Mouse (Mus musculus) liver, embryonic 13.5 days (tissue): ENCODE measurements around the gene 4933428M09Rik. TPM values are rescaled to one million over a fixed set of nuclear protein-coding genes. Genes with fewer than 3 reads are reported as not detected.
"Not testable (repeated sequence)": the region's sequence is repeated elsewhere in the genome, so short reads cannot be mapped to it uniquely, and the experiment has no call there.

Source experiments
- ATAC-seq: fragments of 200-750 bp; cut with Nextera tagmentation; 2 replicates; pipeline ENCODE4 v1.8.0; 2017; ENCODE audit warnings: low read depth, mild to moderate bottlenecking, moderate number of reproducible peaks, moderate library complexity
- DNase-seq: peaks from one replicate; pipeline ENCODE4 v3.0.0; 2022
- H3K27ac ChIP-seq: fragments of 300-500 bp; sonication (generic); 2 replicates; pipeline ENCODE4 v1.5.1; 2015; ENCODE audit warnings: moderate library complexity, mild to moderate bottlenecking, inconsistent platforms
- H3K27me3 ChIP-seq: fragments of 300-500 bp; sonication (generic); 2 replicates; pipeline ENCODE4 v1.6.1; 2015; ENCODE audit warnings: mild to moderate bottlenecking, inconsistent platforms
- H3K36me3 ChIP-seq: fragments of 300-500 bp; sonication (generic); 2 replicates; pipeline ENCODE4 v1.6.1; 2015; ENCODE audit warnings: mild to moderate bottlenecking, inconsistent platforms
- H3K4me1 ChIP-seq: fragments of 300-500 bp; sonication (generic); replicated peaks from 2 replicates; pipeline ENCODE4 v1.6.1; 2015; ENCODE audit warnings: inconsistent platforms
- H3K4me2 ChIP-seq: fragments of 300-500 bp; sonication (generic); 2 replicates; pipeline ENCODE4 v1.6.1; 2015; ENCODE audit warnings: inconsistent platforms, mild to moderate bottlenecking, moderate library complexity
- H3K4me3 ChIP-seq: fragments of 300-500 bp; sonication (generic); replicated peaks from 2 replicates; pipeline ENCODE4 v1.5.1; 2015; ENCODE audit warnings: mild to moderate bottlenecking, inconsistent platforms
- H3K9ac ChIP-seq: fragments of 300-500 bp; sonication (generic); 2 replicates; pipeline ENCODE4 v1.6.1; 2015; ENCODE audit warnings: mild to moderate bottlenecking, inconsistent platforms
- H3K9me3 ChIP-seq: fragments of 300-500 bp; sonication (generic); replicated peaks from 2 replicates; pipeline ENCODE4 v1.6.1; 2016; ENCODE audit warnings: inconsistent platforms
- WGBS: fragments of 180-500 bp; shearing (Covaris S2); methylation state at CpG from one replicate; pipeline ENCODE4 v1.1.7; 2015; ENCODE audit not compliant: insufficient replicate concordance; 5-methylcytosine and 5-hydroxymethylcytosine counted together
- polyA plus RNA-seq: library from polyadenylated mRNA; unstranded; fragments of >200 nt; fragmentation: Nextera tagmentation; extraction: Ambion mirVana; gene quantifications from 2 replicates; pipeline ENCODE4 v1.2.1, GENCODE M21; 2015

4933428M09Rik gene
- polyA plus RNA-seq: not detected in 2 replicates

- no peaks in the 10 kb centered on the region for H3K9me3 ChIP-seq
- H3K36me3 ChIP-seq: no peaks in the 10 kb centered on the region
- no peak for DNase-seq
- 63% methylated on average over 8 of the region's 8 CpGs for WGBS
- no peak for ATAC-seq
- no peaks in the 10 kb centered on the region for H3K27me3 ChIP-seq
- no peak within 1 kb of the TSS for H3K9ac ChIP-seq
- no peak within 1 kb of the TSS for H3K27ac ChIP-seq
- H3K4me1 ChIP-seq: no peaks in the 10 kb centered on the region
- H3K4me2 ChIP-seq: no peak within 1 kb of the TSS
- no peak within 1 kb of the TSS for H3K4me3 ChIP-seq
Measured at GRCm38 (mm10) chrX:139178928-139179327, at the start of gene 4933428M09Rik. Gene 4933428M09Rik (plus strand): TSS chrX:139179228.

DNA sequence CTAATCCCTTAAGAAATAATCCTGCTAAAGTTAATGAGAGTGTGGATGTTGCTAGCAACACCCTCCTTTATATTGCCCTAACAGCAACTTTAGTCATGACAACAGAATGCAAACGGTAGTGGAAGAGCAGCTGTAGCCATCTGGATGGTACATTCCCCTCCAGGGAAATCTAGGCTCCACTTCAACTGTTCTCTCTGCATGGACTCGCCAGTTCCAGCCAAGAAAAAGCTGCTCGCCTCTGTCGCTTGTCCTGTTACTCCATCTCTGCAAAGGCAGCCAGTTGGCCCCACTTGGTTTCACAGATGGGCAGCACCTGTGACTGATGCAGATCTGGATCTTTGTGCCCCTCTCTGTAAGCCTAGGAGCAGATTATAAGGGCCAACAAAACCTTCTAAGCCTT, 45.0 kb upstream of the 4933428M09Rik start:
- no peak overlapping the region for H3K4me3 ChIP-seq
- ATAC-seq (no peak), DNase-seq (no peak)
- no peaks in the 10 kb centered on the region for H3K9me3 ChIP-seq
- WGBS: 48% methylated on average over 4 of the region's 4 CpGs
- H3K4me1 ChIP-seq: no peaks in the 10 kb centered on the region
- H3K27ac ChIP-seq: no peak overlapping the region
- H3K4me2 ChIP-seq: no peak overlapping the region
- H3K9ac ChIP-seq: no peak overlapping the region
- H3K27me3 ChIP-seq: no peaks in the 10 kb centered on the region
- H3K36me3 ChIP-seq: no peaks in the 10 kb centered on the region

DNA sequence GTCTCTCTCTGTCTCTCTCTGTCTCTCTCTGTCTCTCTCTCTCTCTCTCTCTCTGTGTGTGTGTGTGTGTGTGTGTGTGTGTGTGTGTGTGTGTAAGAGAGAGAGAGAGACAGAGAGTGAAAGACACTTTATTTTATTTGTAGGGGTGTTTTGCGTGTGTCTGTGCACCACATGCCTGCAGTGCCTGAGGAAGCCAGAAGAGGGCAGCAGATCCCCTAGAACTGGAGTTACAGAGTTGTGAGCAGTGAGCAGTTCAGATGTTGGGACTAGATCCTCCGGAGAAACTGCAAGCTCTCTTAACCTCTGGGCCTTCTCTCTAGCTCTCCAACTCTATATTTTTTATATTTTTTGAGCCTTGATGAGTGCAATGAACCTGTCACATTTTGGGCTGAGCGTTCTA, 12.5 kb downstream of the 4933428M09Rik start:
- not testable (repeated sequence) for H3K4me3 ChIP-seq

GRCm38 (mm10) chrX:139194572-139195279, 15.7 kb downstream of the 4933428M09Rik start:
- no peaks in the 10 kb centered on the region for H3K36me3 ChIP-seq
- ATAC-seq: no peak
- no peak overlapping the region for H3K4me2 ChIP-seq
- H3K27ac ChIP-seq: no peak overlapping the region
- no peak overlapping the region for H3K4me3 ChIP-seq
- no peaks in the 10 kb centered on the region for H3K4me1 ChIP-seq
- DNase-seq: no peak
- no peaks in the 10 kb centered on the region for H3K9me3 ChIP-seq
- WGBS: 50% methylated on average over 1 of the region's 1 CpGs
- H3K9ac ChIP-seq: no peak overlapping the region
- H3K27me3 ChIP-seq: no peaks in the 10 kb centered on the region

More for the DNA sequence above, 12.5 kb downstream of the 4933428M09Rik start:
- not testable (repeated sequence) for ATAC-seq, H3K9me3 ChIP-seq, H3K36me3 ChIP-seq, H3K27ac ChIP-seq, H3K4me1 ChIP-seq, H3K4me2 ChIP-seq, H3K9ac ChIP-seq, DNase-seq, H3K27me3 ChIP-seq
- WGBS: 61% methylated on average over 3 of the region's 3 CpGs

GRCm38 (mm10) chrX:139209191-139209828, 30.3 kb downstream of the 4933428M09Rik start:
- 68% methylated on average over 4 of the region's 4 CpGs for WGBS
- not testable (repeated sequence) for H3K27ac ChIP-seq, H3K9me3 ChIP-seq, H3K4me1 ChIP-seq, H3K36me3 ChIP-seq, DNase-seq, H3K27me3 ChIP-seq, H3K4me3 ChIP-seq, H3K9ac ChIP-seq, ATAC-seq
- H3K4me2 ChIP-seq: peak overlapping the region; percentile 71

DNA sequence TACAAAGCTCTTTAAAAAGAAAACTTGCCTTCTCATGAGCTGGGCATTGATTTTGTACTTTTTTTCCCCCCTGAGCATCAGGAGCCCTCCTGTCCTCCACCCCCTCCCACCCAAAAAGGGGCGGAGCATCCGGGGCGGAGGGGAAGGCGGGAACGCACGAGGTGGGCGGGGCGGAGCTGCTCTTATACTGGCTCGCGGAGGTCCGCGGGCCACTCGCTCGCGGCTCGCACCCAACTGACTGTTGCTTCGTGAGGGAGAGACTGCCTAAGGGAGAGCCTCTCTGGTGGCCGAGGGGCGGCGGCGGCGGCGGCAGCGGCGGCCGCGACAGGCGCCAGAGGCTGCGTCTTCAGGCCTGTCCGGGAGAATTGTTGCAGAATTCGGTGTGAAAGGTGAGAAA, 30.8 kb downstream of the 4933428M09Rik start, which contains the start of gene Mum1l1:
Gene Mum1l1 (plus strand): TSS at position 214 of the 397 bp plus-strand sequence.
- Histone ChIP-seq H3K4me2 (peak within 1 kb of the TSS; percentile 71), H3K27ac (no peak within 1 kb of the TSS), H3K4me3 (peak within 1 kb of the TSS; percentile 50), H3K36me3 (no peaks in the 10 kb centered on the region), H3K9ac (peak within 1 kb of the TSS; percentile 43; the same call in 1 of the 2 replicates), H3K4me1 (no peaks in the 10 kb centered on the region), H3K27me3 (no peaks in the 10 kb centered on the region), H3K9me3 (no peaks in the 10 kb centered on the region)
- DNase-seq (peak; percentile 58), ATAC-seq (peak; percentile 98)
- WGBS: 13% methylated on average over 31 of the region's 31 CpGs

DNA sequence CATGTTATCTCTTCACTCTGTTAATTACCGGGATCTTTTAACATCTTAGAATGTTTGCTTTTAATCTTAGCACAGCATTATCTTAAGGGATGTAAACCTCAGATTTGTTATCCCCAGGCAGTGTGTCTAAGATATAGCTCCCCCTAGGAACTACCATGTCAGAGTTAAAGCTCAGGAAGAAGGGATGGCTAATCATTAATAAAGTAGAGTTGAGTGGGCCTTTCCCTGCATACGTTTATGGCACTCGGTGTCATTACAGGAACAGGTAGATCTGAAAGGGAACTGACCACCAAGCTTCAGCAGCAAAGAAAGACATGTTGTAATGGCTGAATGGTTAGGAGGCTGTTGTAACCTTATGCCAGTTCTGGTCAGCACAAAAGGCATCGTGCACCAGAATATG, 35.7 kb downstream of the 4933428M09Rik start:
- Histone ChIP-seq H3K4me3 (no peak overlapping the region), H3K36me3 (no peaks in the 10 kb centered on the region), H3K4me2 (no peak overlapping the region), H3K4me1 (no peaks in the 10 kb centered on the region), H3K9me3 (no peaks in the 10 kb centered on the region), H3K27me3 (no peaks in the 10 kb centered on the region), H3K9ac (no peak overlapping the region), H3K27ac (no peak overlapping the region)
- DNase-seq: no peak
- WGBS: 45% methylated on average over 4 of the region's 4 CpGs
- no peak for ATAC-seq

GRCm38 (mm10) chrX:139216409-139216808, 37.4 kb downstream of the 4933428M09Rik start:
- WGBS: 56% methylated on average over 5 of the region's 5 CpGs
- ATAC-seq: no peak
- H3K9me3 ChIP-seq: no peaks in the 10 kb centered on the region

GRCm38 (mm10) chrX:139216991-139217593, 38.1 kb downstream of the 4933428M09Rik start:
- H3K27me3 ChIP-seq: no peaks in the 10 kb centered on the region
- H3K9ac ChIP-seq: no peak overlapping the region
- DNase-seq (peak; percentile 29), ATAC-seq (peak; percentile 67; the same call in 1 of the 2 replicates)
- H3K4me3 ChIP-seq: peak overlapping the region; percentile 47
- no peaks in the 10 kb centered on the region for H3K9me3 ChIP-seq
- peak overlapping the region; percentile 61 for H3K4me2 ChIP-seq
- H3K27ac ChIP-seq: no peak overlapping the region
- WGBS: 15% methylated on average over 22 of the region's 22 CpGs
- no peaks in the 10 kb centered on the region for H3K4me1 ChIP-seq
- H3K36me3 ChIP-seq: no peaks in the 10 kb centered on the region

More at GRCm38 (mm10) chrX:139216409-139216808, 37.4 kb downstream of the 4933428M09Rik start:
- H3K4me2 ChIP-seq: peak overlapping the region; percentile 61; the same call in 1 of the 2 replicates
- H3K4me1 ChIP-seq: no peaks in the 10 kb centered on the region
- H3K9ac ChIP-seq: no peak overlapping the region
- no peaks in the 10 kb centered on the region for H3K36me3 ChIP-seq
- H3K4me3 ChIP-seq: no peak overlapping the region
- no peak overlapping the region for H3K27ac ChIP-seq
- no peaks in the 10 kb centered on the region for H3K27me3 ChIP-seq
- DNase-seq: no peak

DNA sequence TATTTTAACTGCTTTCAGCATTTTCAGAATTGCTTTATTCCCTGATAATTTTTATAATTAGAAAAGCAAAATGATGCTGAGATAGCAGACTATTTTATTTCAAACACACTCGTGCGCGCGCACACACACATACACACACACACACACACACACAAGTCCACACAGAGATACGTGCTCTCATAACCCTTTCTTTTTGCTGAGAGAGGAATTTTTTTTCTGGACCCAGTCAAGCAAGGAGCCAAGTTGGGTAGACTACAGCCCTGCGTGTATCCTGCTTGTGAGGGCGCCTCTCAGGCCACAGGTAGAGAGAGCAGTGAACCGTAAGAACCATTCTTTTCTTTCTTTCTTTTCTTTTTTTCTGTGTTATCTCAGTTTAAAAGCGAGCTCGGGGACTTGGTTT, 38.7 kb downstream of the 4933428M09Rik start:
- Histone ChIP-seq H3K9ac (no peak overlapping the region), H3K4me3 (no peak overlapping the region), H3K27me3 (no peaks in the 10 kb centered on the region), H3K4me1 (no peaks in the 10 kb centered on the region), H3K4me2 (peak overlapping the region; percentile 61), H3K9me3 (no peaks in the 10 kb centered on the region), H3K36me3 (no peaks in the 10 kb centered on the region), H3K27ac (no peak overlapping the region)
- no peak for DNase-seq
- 56% methylated on average over 10 of the region's 10 CpGs for WGBS
- ATAC-seq: no peak

DNA sequence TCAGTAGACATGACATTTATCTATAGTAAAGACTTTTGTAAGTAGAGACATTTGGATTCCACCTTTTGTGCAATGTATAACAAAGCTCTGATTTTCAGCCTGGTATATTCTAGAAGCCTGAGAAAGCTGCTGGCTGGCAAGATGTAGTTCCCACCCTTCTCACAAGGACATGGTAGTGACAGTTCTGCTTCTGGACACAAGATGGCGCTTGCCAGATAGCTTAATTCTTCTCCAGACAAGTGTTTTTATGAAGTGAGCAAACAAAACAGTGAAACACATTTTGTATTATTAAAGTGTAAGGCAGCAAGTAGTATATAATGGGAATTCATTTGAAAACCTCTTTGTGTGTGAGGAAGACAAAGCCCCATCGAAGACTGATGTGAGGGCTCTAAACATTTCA, 40.0 kb downstream of the 4933428M09Rik start:
- DNase-seq: no peak
- Histone ChIP-seq H3K4me1 (no peaks in the 10 kb centered on the region), H3K9ac (no peak overlapping the region), H3K4me3 (no peak overlapping the region), H3K27me3 (no peaks in the 10 kb centered on the region), H3K36me3 (no peaks in the 10 kb centered on the region), H3K9me3 (no peaks in the 10 kb centered on the region), H3K4me2 (no peak overlapping the region), H3K27ac (no peak overlapping the region)
- ATAC-seq: no peak
- WGBS: 15% methylated on average over 2 of the region's 2 CpGs
